Comparison of ENCODE assay signal across 23 mouse cellular contexts in the genomic region with DNA sequence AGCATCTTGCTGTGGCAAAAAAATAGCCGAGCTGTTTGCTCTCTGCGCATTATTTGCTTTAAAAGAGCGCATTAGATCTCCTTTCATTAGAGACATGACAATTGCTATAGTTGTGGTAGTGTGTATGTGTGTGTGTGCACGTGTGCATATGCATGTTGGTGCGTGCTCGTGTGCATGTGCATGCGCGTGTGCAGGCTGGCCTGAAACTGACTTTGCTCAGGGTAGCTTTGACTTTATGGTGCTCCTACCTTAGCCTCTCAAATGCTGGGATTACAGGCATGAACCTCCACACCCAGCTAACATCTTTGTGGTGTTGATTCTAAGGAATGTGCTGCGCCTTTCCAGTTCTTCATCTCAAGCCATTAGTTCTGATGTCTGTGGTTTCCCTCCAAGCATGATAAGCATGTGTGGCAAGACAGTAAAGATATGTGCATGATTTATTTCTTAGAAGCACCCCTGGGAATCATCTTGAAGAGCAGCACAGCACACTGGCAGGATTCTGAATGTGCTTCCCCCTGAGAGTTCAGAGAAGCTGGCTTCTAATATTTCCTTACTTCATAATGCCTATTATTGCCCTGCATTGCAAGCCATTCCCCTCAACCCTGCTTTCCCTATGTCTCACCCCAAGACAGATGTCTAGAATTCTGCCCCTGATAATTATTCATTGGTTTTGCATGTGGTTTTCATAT.
DNase-seq lines count a peak whose midpoint lies in the region; ATAC-seq lines count a peak whose summit lies in the region.
"Had no signal": no experiment of that assay in that cellular context is flagged by ENCODE, and none has a peak within 500 bp of the region (broad histone marks: within the 10 kb centered on the region; RNA-seq: fewer than 3 reads in every experiment).

No protein-coding gene starts in this region.

- no peak for DNase-seq in hindbrain, embryonic 11.5 days (ENCODE audit: low spot score)
- no peak for DNase-seq in hindbrain, embryonic 10.5 days (ENCODE audit: low spot score)
- DNase-seq in midbrain, embryonic 14.5 days: peak; percentile 36
- no peak for DNase-seq in midbrain, embryonic 11.5 days (ENCODE audit: low spot score, missing footprints)
- DNase-seq in right cerebral cortex, adult 2 months (ENCODE audit: low spot score in 2 of 2): no peak
- DNase-seq in yolk sac, embryonic 10.5 days (ENCODE audit: low spot score): no peak
- DNase-seq: adrenal gland, adult 8-10 months; cerebellum, adult 11 months; cerebellum, postnatal 14 days; gastrocnemius, postnatal 14 days; heart, adult 2 months; kidney, adult 8-10 months; layer of hippocampus, adult 9-11 months; liver, embryonic 13.5 days; right cerebral cortex, postnatal 14 days had no signal

- H3K9ac ChIP-seq in hindbrain, embryonic 11.5 days (ENCODE audit: low read depth, low read length): no peak overlapping the region
- H3K9ac ChIP-seq in midbrain, embryonic 14.5 days (replicated peaks; ENCODE audit: low read length): no peak overlapping the region
- H3K9ac ChIP-seq in midbrain, embryonic 11.5 days (ENCODE audit: low read length): no peak overlapping the region
- H3K9ac ChIP-seq in hindbrain, embryonic 12.5 days: no peak overlapping the region
- no peak overlapping the region for H3K9ac ChIP-seq in neural tube, embryonic 14.5 days (replicated peaks; ENCODE audit: low read depth, low read length)
- H3K9ac ChIP-seq: embryonic facial prominence, embryonic 12.5 days; hindbrain, embryonic 15.5 days; limb, embryonic 12.5 days; liver, embryonic 13.5 days; lung, embryonic 15.5 days; stomach, embryonic 15.5 days had no signal

- no peaks in the 10 kb centered on the region for H3K9me3 ChIP-seq in hindbrain, embryonic 11.5 days (ENCODE audit: control insufficient read depth, low read length)
- H3K9me3 ChIP-seq in hindbrain, embryonic 10.5 days: no peaks in the 10 kb centered on the region
- H3K9me3 ChIP-seq in midbrain, embryonic 14.5 days (ENCODE audit: control insufficient read depth, low read length): no peaks in the 10 kb centered on the region
- no peaks in the 10 kb centered on the region for H3K9me3 ChIP-seq in midbrain, embryonic 11.5 days (ENCODE audit: control insufficient read depth, low read length)
- H3K9me3 ChIP-seq in hindbrain, embryonic 12.5 days (replicated peaks): no peaks in the 10 kb centered on the region
- no peaks in the 10 kb centered on the region for H3K9me3 ChIP-seq in neural tube, embryonic 14.5 days (ENCODE audit: control insufficient read depth, low read length)
- H3K9me3 ChIP-seq: embryonic facial prominence, embryonic 12.5 days; hindbrain, embryonic 15.5 days; limb, embryonic 12.5 days; liver, embryonic 13.5 days; lung, embryonic 15.5 days; stomach, embryonic 15.5 days had no signal

- H3K4me1 ChIP-seq in hindbrain, embryonic 11.5 days (replicated peaks; ENCODE audit: control insufficient read depth, insufficient read depth, low read length): no peaks in the 10 kb centered on the region
- no peaks in the 10 kb centered on the region for H3K4me1 ChIP-seq in hindbrain, embryonic 10.5 days (replicated peaks)
- 0 out of 2 replicates have a peak, but pooled peaks cover 3% of the 10 kb centered on the region for H3K4me1 ChIP-seq in midbrain, embryonic 14.5 days (ENCODE audit: control insufficient read depth, insufficient read depth, low read length)
- no peaks in the 10 kb centered on the region for H3K4me1 ChIP-seq in midbrain, embryonic 11.5 days (ENCODE audit: control insufficient read depth, insufficient read depth, low read length)
- 0 out of 2 replicates have a peak, but pooled peaks cover 7% of the 10 kb centered on the region for H3K4me1 ChIP-seq in hindbrain, embryonic 12.5 days
- no peaks in the 10 kb centered on the region for H3K4me1 ChIP-seq in neural tube, embryonic 14.5 days (ENCODE audit: control insufficient read depth, insufficient read depth, low read length)
- H3K4me1 ChIP-seq: embryonic facial prominence, embryonic 12.5 days; limb, embryonic 12.5 days; liver, embryonic 13.5 days; lung, embryonic 15.5 days; stomach, embryonic 15.5 days had no signal

- H3K36me3 ChIP-seq in hindbrain, embryonic 11.5 days (ENCODE audit: control insufficient read depth, insufficient read depth, low read length): no peaks in the 10 kb centered on the region
- no peaks in the 10 kb centered on the region for H3K36me3 ChIP-seq in hindbrain, embryonic 10.5 days
- no peaks in the 10 kb centered on the region for H3K36me3 ChIP-seq in midbrain, embryonic 14.5 days (ENCODE audit: control insufficient read depth, insufficient read depth, low read length)
- H3K36me3 ChIP-seq in midbrain, embryonic 11.5 days (ENCODE audit: control insufficient read depth, insufficient read depth, low read length): no peaks in the 10 kb centered on the region
- no peaks in the 10 kb centered on the region for H3K36me3 ChIP-seq in hindbrain, embryonic 12.5 days
- H3K36me3 ChIP-seq in neural tube, embryonic 14.5 days (ENCODE audit: control insufficient read depth, insufficient read depth, low read length): no peaks in the 10 kb centered on the region
- H3K36me3 ChIP-seq: embryonic facial prominence, embryonic 12.5 days; hindbrain, embryonic 15.5 days; limb, embryonic 12.5 days; liver, embryonic 13.5 days; lung, embryonic 15.5 days; stomach, embryonic 15.5 days had no signal

- H3K4me3 ChIP-seq in hindbrain, embryonic 11.5 days (ENCODE audit: low read depth, low read length): no peak overlapping the region
- H3K4me3 ChIP-seq in hindbrain, embryonic 10.5 days: no peak overlapping the region
- H3K4me3 ChIP-seq in midbrain, embryonic 14.5 days (replicated peaks; ENCODE audit: low read depth, low read length): no peak overlapping the region
- no peak overlapping the region for H3K4me3 ChIP-seq in midbrain, embryonic 11.5 days (ENCODE audit: low read depth, low read length)
- H3K4me3 ChIP-seq in hindbrain, embryonic 12.5 days: no peak overlapping the region
- no peak overlapping the region for H3K4me3 ChIP-seq in neural tube, embryonic 14.5 days (ENCODE audit: low read depth, low read length)
- H3K4me3 ChIP-seq: embryonic facial prominence, embryonic 12.5 days; heart, adult 2 months; hindbrain, embryonic 15.5 days; limb, embryonic 12.5 days; liver, embryonic 13.5 days; lung, embryonic 15.5 days; stomach, embryonic 15.5 days had no signal

- WGBS in hindbrain, embryonic 11.5 days: 93% methylated on average over 9 of the region's 9 CpGs
- 93% methylated on average over 9 of the region's 9 CpGs for WGBS in hindbrain, embryonic 10.5 days
- 94% methylated on average over 9 of the region's 9 CpGs for WGBS in midbrain, embryonic 14.5 days
- WGBS in midbrain, embryonic 11.5 days: 94% methylated on average over 9 of the region's 9 CpGs
- 95% methylated on average over 9 of the region's 9 CpGs for WGBS in hindbrain, embryonic 12.5 days
- WGBS in neural tube, embryonic 14.5 days: 90% methylated on average over 9 of the region's 9 CpGs

- H3K27ac ChIP-seq in hindbrain, embryonic 11.5 days (ENCODE audit: low read depth, low read length): no peak overlapping the region
- no peak overlapping the region for H3K27ac ChIP-seq in hindbrain, embryonic 10.5 days
- H3K27ac ChIP-seq in midbrain, embryonic 14.5 days (replicated peaks; ENCODE audit: low read depth, low read length): no peak overlapping the region
- no peak overlapping the region for H3K27ac ChIP-seq in midbrain, embryonic 11.5 days (ENCODE audit: low read depth, low read length)
- H3K27ac ChIP-seq in hindbrain, embryonic 12.5 days: peak overlapping the region; percentile 44; the same call in 1 of the 2 replicates
- 0 out of 2 replicates have a peak overlapping the region, but pooled peaks have one; percentile 16 for H3K27ac ChIP-seq in neural tube, embryonic 14.5 days (ENCODE audit: low read depth, low read length)
- H3K27ac ChIP-seq: embryonic facial prominence, embryonic 12.5 days; heart, adult 2 months; hindbrain, embryonic 15.5 days; limb, embryonic 12.5 days; liver, embryonic 13.5 days; lung, embryonic 15.5 days; macrophage; stomach, embryonic 15.5 days had no signal

- ATAC-seq in hindbrain, embryonic 11.5 days (ENCODE audit: low FRiP score): peak; percentile 71
- no peak for ATAC-seq in midbrain, embryonic 14.5 days (ENCODE audit: low FRiP score, low TSS enrichment)
- no peak for ATAC-seq in midbrain, embryonic 11.5 days (ENCODE audit: low FRiP score)
- no peak for ATAC-seq in hindbrain, embryonic 12.5 days (ENCODE audit: low FRiP score)
- ATAC-seq in neural tube, embryonic 14.5 days (ENCODE audit: low read depth): peak; percentile 80; the same call in 1 of the 2 replicates

- no peaks in the 10 kb centered on the region for H3K27me3 ChIP-seq in hindbrain, embryonic 11.5 days (ENCODE audit: control insufficient read depth, insufficient read depth, low read length)
- no peaks in the 10 kb centered on the region for H3K27me3 ChIP-seq in hindbrain, embryonic 10.5 days (ENCODE audit: insufficient read depth, poor library complexity, severe bottlenecking)
- H3K27me3 ChIP-seq in midbrain, embryonic 14.5 days (ENCODE audit: control insufficient read depth, insufficient read depth, low read length): no peaks in the 10 kb centered on the region
- no peaks in the 10 kb centered on the region for H3K27me3 ChIP-seq in midbrain, embryonic 11.5 days (ENCODE audit: control insufficient read depth, insufficient read depth, low read length)
- no peaks in the 10 kb centered on the region for H3K27me3 ChIP-seq in hindbrain, embryonic 12.5 days
- H3K27me3 ChIP-seq in neural tube, embryonic 14.5 days (ENCODE audit: control insufficient read depth, insufficient read depth, low read length): no peaks in the 10 kb centered on the region
- H3K27me3 ChIP-seq: embryonic facial prominence, embryonic 12.5 days; hindbrain, embryonic 15.5 days; limb, embryonic 12.5 days; liver, embryonic 13.5 days; lung, embryonic 15.5 days; stomach, embryonic 15.5 days had no signal

- no peak overlapping the region for H3K4me2 ChIP-seq in hindbrain, embryonic 11.5 days (replicated peaks; ENCODE audit: low read depth, low read length)
- H3K4me2 ChIP-seq in midbrain, embryonic 14.5 days (ENCODE audit: low read length): no peak overlapping the region
- H3K4me2 ChIP-seq in midbrain, embryonic 11.5 days: no peak overlapping the region
- no peak overlapping the region for H3K4me2 ChIP-seq in hindbrain, embryonic 12.5 days (replicated peaks)
- H3K4me2 ChIP-seq in neural tube, embryonic 14.5 days (ENCODE audit: low read depth, low read length): no peak overlapping the region
- H3K4me2 ChIP-seq: embryonic facial prominence, embryonic 12.5 days; hindbrain, embryonic 15.5 days; limb, embryonic 12.5 days; liver, embryonic 13.5 days; lung, embryonic 15.5 days; stomach, embryonic 15.5 days had no signal

Comparison
In these comparisons a context has a peak if more than half of its experiments do, and no peak if none do; other contexts are left out.
1. ATAC-seq: peak in hindbrain, embryonic 11.5 days (single experiment) and neural tube, embryonic 14.5 days (single experiment); none in midbrain, embryonic 14.5 days (single experiment), midbrain, embryonic 11.5 days (single experiment) and hindbrain, embryonic 12.5 days (single experiment).
2. H3K27ac ChIP-seq: peak in hindbrain, embryonic 12.5 days (single experiment) and neural tube, embryonic 14.5 days (single experiment); none in hindbrain, embryonic 11.5 days (single experiment), hindbrain, embryonic 10.5 days (single experiment), midbrain, embryonic 14.5 days (single experiment) and midbrain, embryonic 11.5 days (single experiment).